Mouse (Mus musculus) lung, embryonic 15.5 days (tissue): ENCODE measurements around the gene Lamb1. TPM values are rescaled to one million over a fixed set of nuclear protein-coding genes. Genes with fewer than 3 reads are reported as not detected.

Experiments
- ATAC-seq: fragments of 200-750 bp; cut with Nextera tagmentation; 2 replicates; pipeline ENCODE4 v1.8.0; 2017; ENCODE audit warnings: moderate number of reproducible peaks, borderline replicate concordance; ENCODE audit not compliant: low FRiP score, low TSS enrichment; ENCODE audit errors: extremely low read depth
- H3K27ac ChIP-seq: fragments of 300-500 bp; sonication (generic); 2 replicates; pipeline ENCODE4 v1.5.1; 2015; ENCODE audit warnings: moderate library complexity, mild to moderate bottlenecking, inconsistent platforms
- H3K27me3 ChIP-seq: fragments of 300-500 bp; sonication (generic); 2 replicates; pipeline ENCODE4 v1.6.1; 2015; ENCODE audit warnings: inconsistent platforms
- H3K36me3 ChIP-seq: fragments of 300-500 bp; sonication (generic); 2 replicates; pipeline ENCODE4 v1.6.1; 2015; ENCODE audit warnings: inconsistent platforms
- H3K4me1 ChIP-seq: fragments of 300-500 bp; sonication (generic); 2 replicates; pipeline ENCODE4 v1.6.1; 2015; ENCODE audit warnings: inconsistent platforms
- H3K4me2 ChIP-seq: fragments of 300-500 bp; sonication (generic); 2 replicates; pipeline ENCODE4 v1.6.1; 2015; ENCODE audit warnings: inconsistent platforms, mild to moderate bottlenecking, moderate library complexity
- H3K4me3 ChIP-seq: fragments of 300-500 bp; sonication (generic); 2 replicates; pipeline ENCODE4 v1.5.1; 2015; ENCODE audit warnings: mild to moderate bottlenecking, inconsistent platforms
- H3K9ac ChIP-seq: fragments of 300-500 bp; sonication (generic); 2 replicates; pipeline ENCODE4 v1.6.1; 2015; ENCODE audit warnings: inconsistent platforms
- H3K9me3 ChIP-seq: fragments of 300-500 bp; sonication (generic); 2 replicates; pipeline ENCODE4 v1.6.1; 2016; ENCODE audit warnings: inconsistent platforms
- WGBS: fragments of 180-500 bp; shearing (Covaris S2); methylation state at CpG from one replicate; pipeline ENCODE4 v1.1.7; 2015; 5-methylcytosine and 5-hydroxymethylcytosine counted together
- polyA plus RNA-seq: library from polyadenylated mRNA; unstranded; fragments of >200 nt; fragmentation: Nextera tagmentation; extraction: Ambion mirVana; gene quantifications from 2 replicates; pipeline ENCODE4 v1.2.1, GENCODE M21; 2015

Lamb1 gene
- 111 and 118 TPM in 2 replicates for polyA plus RNA-seq

DNA sequence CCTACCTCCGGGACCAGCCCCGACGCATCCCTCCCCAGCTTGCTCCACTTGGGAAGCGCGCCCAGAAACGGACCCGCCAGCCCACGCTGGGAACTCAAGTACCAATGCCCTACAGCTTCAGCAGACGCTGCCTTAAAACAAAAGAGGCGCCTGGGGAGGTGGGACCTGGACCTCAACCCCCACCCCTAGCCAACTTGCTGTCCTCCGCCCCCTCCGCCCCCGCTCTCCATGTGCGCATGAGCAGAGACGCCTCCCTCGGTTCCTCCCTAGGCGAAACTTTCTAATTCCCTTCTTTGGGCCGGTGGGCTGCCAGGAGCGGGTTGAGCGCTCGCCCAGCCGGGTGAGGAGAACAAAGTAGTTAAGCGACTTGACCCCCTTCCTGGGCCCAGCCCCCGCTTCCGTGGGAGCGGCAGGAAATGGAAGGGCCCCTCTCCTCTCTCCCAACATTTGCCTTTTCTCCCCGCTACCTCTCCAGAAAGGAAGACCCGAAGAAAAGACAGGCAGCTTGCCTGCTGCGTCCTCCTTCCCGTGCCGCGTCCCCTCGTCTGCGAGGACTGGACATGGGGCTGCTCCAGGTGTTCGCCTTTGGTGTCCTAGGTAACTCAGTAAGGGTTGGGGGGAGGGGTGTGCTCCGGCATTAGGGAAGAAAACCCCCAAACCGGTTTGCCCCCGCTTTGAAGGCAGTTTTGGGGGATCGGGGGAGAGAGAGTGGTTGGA lies at the start of gene Lamb1:
Gene Lamb1 (plus strand): TSS at position 230 of the 717 bp plus-strand sequence.
- ATAC-seq = peak; percentile 79
- Histone ChIP-seq H3K27me3 (no peaks in the 10 kb centered on the region), H3K36me3 (peaks cover 10% of the 10 kb centered on the region; the same call in 1 of the 2 replicates), H3K4me3 (peak within 1 kb of the TSS; percentile 60), H3K9me3 (no peaks in the 10 kb centered on the region), H3K4me2 (peak within 1 kb of the TSS; percentile 66), H3K27ac (peak within 1 kb of the TSS; percentile 89), H3K9ac (peak within 1 kb of the TSS; percentile 61), H3K4me1 (peaks cover 47% of the 10 kb centered on the region)
- 0% methylated on average over 39 of the region's 39 CpGs for WGBS

DNA sequence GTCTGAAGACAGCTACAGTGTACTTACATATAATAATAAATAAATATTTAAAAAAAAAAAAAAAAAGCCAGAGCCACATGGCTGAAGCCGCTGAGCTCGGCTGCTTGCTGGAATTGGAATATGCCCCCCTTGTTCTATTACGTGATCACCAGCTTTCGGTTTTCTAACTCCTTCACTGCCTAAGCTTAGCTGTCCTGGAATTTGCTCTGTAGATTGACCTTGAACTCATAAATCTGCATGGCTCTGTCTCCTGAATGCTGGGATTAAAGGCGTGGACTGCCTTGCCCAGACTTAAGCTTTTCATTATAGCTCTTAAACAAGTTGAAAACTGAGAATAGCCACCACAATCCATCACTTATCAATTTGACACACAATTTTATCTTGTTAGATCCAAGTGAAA lies 47.8 kb upstream of the Lamb1 start:
- peaks cover 32% of the 10 kb centered on the region for H3K4me1 ChIP-seq
- H3K4me3 ChIP-seq = no peak overlapping the region
- ATAC-seq = no peak
- no peak overlapping the region for H3K9ac ChIP-seq
- no peaks in the 10 kb centered on the region for H3K27me3 ChIP-seq
- H3K36me3 ChIP-seq = no peaks in the 10 kb centered on the region
- no peak overlapping the region for H3K4me2 ChIP-seq
- H3K27ac ChIP-seq = no peak overlapping the region
- no peaks in the 10 kb centered on the region for H3K9me3 ChIP-seq
- 73% methylated on average over 5 of the region's 5 CpGs for WGBS

DNA sequence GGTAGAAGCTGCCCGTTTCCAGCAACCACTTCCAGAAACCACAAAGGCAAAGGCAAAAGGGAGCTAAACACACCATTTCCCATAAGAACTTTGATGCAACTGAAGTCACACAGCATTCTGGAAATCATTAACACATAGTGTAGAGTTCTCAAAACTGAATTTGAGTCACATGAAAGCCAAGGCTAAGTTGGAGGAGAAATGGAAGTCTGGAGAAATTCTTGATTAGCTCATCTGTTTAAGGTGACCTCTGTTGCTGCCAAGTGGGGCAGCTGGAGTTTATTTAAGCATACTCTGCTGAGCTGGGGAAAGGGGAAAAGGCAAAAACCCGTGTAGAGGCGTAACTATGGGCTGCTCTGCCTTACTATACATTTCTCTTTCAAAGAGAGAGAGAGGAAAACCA lies 46.3 kb upstream of the Lamb1 start:
- Histone ChIP-seq H3K36me3 (no peaks in the 10 kb centered on the region), H3K4me1 (peaks cover 32% of the 10 kb centered on the region), H3K4me2 (no peak overlapping the region), H3K9me3 (no peaks in the 10 kb centered on the region), H3K27me3 (no peaks in the 10 kb centered on the region), H3K27ac (peak overlapping the region; percentile 63), H3K4me3 (no peak overlapping the region), H3K9ac (no peak overlapping the region)
- peak; percentile 63 for ATAC-seq
- 24% methylated on average over 3 of the region's 3 CpGs for WGBS

DNA sequence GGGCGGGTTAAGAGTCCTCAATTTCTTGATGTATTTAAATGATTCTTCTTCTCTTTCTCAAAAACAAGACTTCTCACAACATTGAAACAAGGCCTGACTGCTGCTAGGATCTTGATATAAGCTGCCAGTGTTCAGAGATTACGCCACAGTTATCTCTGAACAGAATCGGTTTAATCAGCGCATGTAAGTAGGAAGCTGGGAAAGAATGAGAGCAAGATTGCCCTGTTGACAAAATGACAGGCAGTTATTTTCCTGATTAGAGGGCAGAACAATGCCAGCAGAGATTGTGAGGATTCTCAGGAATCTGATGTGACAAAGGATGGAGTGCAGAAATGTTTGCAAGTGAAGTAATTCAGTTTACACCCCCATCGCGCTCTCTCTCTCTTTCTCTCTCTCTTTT lies 43.5 kb upstream of the Lamb1 start:
- H3K4me2 ChIP-seq = no peak overlapping the region
- peaks cover 22% of the 10 kb centered on the region for H3K4me1 ChIP-seq
- no peaks in the 10 kb centered on the region for H3K36me3 ChIP-seq
- no peaks in the 10 kb centered on the region for H3K27me3 ChIP-seq
- WGBS = 65% methylated on average over 6 of the region's 6 CpGs
- no peak for ATAC-seq
- H3K9ac ChIP-seq = no peak overlapping the region
- H3K27ac ChIP-seq = no peak overlapping the region
- H3K4me3 ChIP-seq = no peak overlapping the region
- no peaks in the 10 kb centered on the region for H3K9me3 ChIP-seq

DNA sequence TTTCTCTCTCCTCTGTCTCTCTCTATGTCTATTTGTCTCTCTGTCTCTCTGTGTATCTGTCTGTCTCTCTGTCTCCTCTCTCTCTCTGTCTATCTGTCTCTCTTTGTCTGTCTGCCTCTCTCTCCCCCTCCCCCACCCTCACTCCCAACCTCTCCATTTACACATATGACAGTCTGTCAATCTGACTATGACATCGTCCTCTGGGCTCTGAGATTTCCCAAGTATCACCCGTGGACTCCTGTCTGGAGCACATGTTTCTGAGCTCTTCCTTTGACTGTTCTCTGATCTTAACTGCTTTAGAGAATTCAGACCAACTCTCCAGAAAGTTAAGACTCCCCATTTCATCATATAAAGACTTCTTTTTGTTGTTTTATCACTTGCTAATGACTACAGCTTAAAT lies 42.8 kb upstream of the Lamb1 start:
- Histone ChIP-seq H3K4me2 (no peak overlapping the region), H3K4me3 (no peak overlapping the region), H3K27ac (no peak overlapping the region), H3K9ac (no peak overlapping the region), H3K4me1 (peaks cover 23% of the 10 kb centered on the region), H3K9me3 (no peaks in the 10 kb centered on the region), H3K36me3 (no peaks in the 10 kb centered on the region), H3K27me3 (no peaks in the 10 kb centered on the region)
- no peak for ATAC-seq
- WGBS = 32% methylated on average over 2 of the region's 2 CpGs

DNA sequence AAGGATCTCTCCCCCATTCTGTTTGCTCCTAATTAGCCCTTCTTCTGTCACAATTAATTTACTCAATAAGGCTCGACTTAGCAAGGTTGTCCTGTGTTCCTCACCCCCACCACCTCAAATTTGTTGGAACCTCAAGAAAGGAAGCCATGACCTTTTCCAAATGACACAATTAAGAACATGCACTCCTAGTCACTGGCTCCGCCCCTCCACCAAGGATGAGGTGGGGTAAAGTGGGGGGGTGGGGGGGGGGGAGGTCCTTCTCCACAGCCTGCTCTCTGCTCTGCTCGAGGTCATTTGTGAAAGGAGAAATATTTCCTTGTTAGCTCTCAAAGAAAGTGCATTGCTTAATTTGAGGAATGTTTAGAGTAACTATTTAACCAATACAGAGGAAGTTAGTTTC lies 42.3 kb upstream of the Lamb1 start:
- 32% methylated on average over 3 of the region's 3 CpGs for WGBS
- Histone ChIP-seq H3K4me2 (no peak overlapping the region), H3K27me3 (no peaks in the 10 kb centered on the region), H3K36me3 (no peaks in the 10 kb centered on the region), H3K4me3 (no peak overlapping the region), H3K4me1 (peaks cover 25% of the 10 kb centered on the region), H3K9me3 (no peaks in the 10 kb centered on the region), H3K27ac (no peak overlapping the region), H3K9ac (no peak overlapping the region)
- peak; percentile 24; the same call in 1 of the 2 replicates for ATAC-seq

DNA sequence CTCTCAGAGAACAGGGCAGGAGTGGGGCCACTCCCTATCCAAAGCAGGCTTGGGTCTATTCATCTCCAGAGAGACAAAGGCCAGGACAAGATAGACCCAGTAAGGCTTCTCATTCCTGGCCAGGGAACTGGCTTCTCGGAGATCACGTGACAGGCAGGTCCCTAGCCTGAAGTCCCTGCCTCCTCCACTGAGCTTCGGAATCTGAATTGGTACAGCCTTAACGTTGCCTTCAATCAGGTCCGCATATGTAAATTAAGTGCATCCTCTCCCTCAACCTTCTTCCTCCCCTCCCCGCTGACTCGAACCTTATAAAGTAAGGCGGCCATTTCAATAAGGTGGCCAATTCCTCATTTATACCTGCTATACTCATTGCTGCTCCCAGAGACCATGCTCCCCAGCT lies 39.6 kb upstream of the Lamb1 start:
- no peaks in the 10 kb centered on the region for H3K27me3 ChIP-seq
- H3K4me1 ChIP-seq = peaks cover 17% of the 10 kb centered on the region
- no peaks in the 10 kb centered on the region for H3K9me3 ChIP-seq
- no peaks in the 10 kb centered on the region for H3K36me3 ChIP-seq
- no peak overlapping the region for H3K27ac ChIP-seq
- no peak overlapping the region for H3K9ac ChIP-seq
- no peak overlapping the region for H3K4me3 ChIP-seq
- no peak overlapping the region for H3K4me2 ChIP-seq
- no peak for ATAC-seq
- WGBS = 62% methylated on average over 8 of the region's 8 CpGs

DNA sequence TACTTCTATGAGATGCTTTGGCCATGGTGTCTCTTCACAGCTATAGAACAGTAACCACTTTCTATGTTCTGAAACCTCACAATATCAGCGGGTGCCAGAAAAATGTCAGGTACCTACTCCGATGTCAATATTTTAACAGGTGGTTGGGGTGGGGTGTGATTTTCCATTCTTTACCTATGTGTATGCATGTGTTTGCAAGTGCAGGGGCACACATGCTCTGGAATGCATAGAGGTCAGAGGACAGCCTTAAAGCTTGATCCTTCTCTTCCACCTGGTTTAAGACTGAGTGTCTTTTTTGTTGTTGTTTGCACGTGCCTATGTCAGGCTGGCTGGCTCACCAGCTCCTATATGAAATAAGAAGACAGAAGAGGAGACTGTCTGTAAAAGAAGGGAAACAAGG lies 37.9 kb upstream of the Lamb1 start:
- WGBS = 58% methylated on average over 3 of the region's 3 CpGs
- Histone ChIP-seq H3K4me3 (no peak overlapping the region), H3K36me3 (no peaks in the 10 kb centered on the region), H3K4me1 (peaks cover 12% of the 10 kb centered on the region), H3K9ac (no peak overlapping the region), H3K27me3 (no peaks in the 10 kb centered on the region), H3K4me2 (no peak overlapping the region), H3K27ac (0 out of 2 replicates have a peak overlapping the region, but pooled peaks have one; percentile 3), H3K9me3 (no peaks in the 10 kb centered on the region)
- ATAC-seq = peak; percentile 35; the same call in 1 of the 2 replicates

DNA sequence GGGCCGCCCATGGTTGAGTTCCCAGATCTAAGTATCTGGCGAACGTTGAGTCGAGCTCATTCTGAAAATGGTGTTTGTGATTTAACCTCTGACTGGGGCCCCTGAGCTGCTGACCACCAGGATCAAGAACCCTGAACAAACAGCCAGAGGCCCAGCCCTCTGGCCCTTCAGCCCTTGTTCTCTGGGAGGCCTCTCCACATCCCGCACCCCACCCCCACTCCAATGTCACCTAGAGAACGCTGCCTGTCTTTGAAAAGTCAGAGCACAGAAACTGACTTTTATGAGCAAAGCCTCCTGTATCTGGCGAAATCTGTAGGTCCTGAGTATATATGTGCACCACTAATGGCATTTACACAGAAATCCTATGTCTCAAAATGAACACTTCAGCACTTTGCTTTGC lies 36.2 kb upstream of the Lamb1 start:
- H3K27me3 ChIP-seq = no peaks in the 10 kb centered on the region
- ATAC-seq = no peak
- no peak overlapping the region for H3K4me3 ChIP-seq
- H3K4me2 ChIP-seq = no peak overlapping the region
- H3K9ac ChIP-seq = no peak overlapping the region
- 0 out of 2 replicates have a peak, but pooled peaks cover 3% of the 10 kb centered on the region for H3K4me1 ChIP-seq
- no peaks in the 10 kb centered on the region for H3K36me3 ChIP-seq
- H3K27ac ChIP-seq = no peak overlapping the region
- H3K9me3 ChIP-seq = no peaks in the 10 kb centered on the region
- WGBS = 40% methylated on average over 7 of the region's 7 CpGs

DNA sequence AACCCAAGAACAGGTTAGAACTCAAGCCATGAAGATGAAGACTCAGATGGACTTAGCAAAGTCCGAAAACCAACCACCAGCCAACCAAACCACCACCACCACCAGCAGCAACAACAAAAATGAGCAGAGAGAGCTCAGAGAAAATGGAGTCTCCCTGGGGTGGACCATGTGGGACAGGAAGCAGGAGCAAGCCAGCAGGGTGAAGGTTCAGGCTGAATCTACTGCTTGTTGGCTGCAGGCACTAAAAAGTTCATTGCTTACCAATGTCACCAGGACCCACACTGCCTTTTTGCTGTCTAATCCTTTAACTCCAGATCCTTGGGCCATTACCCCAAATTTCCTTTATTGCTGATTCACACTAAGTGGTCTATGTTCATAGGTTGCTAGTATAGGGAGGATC lies 32.4 kb upstream of the Lamb1 start:
- H3K9ac ChIP-seq = no peak overlapping the region
- H3K27ac ChIP-seq = no peak overlapping the region
- no peaks in the 10 kb centered on the region for H3K27me3 ChIP-seq
- H3K36me3 ChIP-seq = no peaks in the 10 kb centered on the region
- no peak overlapping the region for H3K4me2 ChIP-seq
- no peak for ATAC-seq
- no peaks in the 10 kb centered on the region for H3K9me3 ChIP-seq
- peaks cover 8% of the 10 kb centered on the region for H3K4me1 ChIP-seq
- WGBS = 97% methylated on average over 1 of the region's 1 CpGs
- no peak overlapping the region for H3K4me3 ChIP-seq

DNA sequence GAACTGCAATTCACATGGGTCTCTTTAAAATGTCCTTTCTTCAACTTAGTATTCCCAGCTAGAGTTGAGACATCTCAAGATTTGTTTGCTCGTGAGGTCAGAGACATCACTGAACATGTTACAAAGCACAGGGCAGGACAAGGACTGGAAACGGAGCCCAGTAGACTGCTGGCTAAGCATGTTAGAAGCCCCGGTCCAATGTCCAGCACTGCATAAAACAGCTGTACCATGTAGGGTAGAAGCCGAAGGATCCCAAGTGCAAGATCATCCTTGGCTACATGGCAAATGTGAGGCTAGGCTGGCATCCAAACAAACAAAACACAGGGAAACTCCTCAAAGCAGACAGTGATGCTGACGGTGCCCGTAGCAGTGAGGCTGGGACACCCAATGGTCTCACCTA lies 30.0 kb upstream of the Lamb1 start:
- Histone ChIP-seq H3K4me3 (no peak overlapping the region), H3K4me2 (no peak overlapping the region), H3K36me3 (no peaks in the 10 kb centered on the region), H3K4me1 (peaks cover 8% of the 10 kb centered on the region), H3K27ac (no peak overlapping the region), H3K9me3 (no peaks in the 10 kb centered on the region), H3K27me3 (no peaks in the 10 kb centered on the region), H3K9ac (no peak overlapping the region)
- 85% methylated on average over 6 of the region's 6 CpGs for WGBS
- ATAC-seq = no peak

DNA sequence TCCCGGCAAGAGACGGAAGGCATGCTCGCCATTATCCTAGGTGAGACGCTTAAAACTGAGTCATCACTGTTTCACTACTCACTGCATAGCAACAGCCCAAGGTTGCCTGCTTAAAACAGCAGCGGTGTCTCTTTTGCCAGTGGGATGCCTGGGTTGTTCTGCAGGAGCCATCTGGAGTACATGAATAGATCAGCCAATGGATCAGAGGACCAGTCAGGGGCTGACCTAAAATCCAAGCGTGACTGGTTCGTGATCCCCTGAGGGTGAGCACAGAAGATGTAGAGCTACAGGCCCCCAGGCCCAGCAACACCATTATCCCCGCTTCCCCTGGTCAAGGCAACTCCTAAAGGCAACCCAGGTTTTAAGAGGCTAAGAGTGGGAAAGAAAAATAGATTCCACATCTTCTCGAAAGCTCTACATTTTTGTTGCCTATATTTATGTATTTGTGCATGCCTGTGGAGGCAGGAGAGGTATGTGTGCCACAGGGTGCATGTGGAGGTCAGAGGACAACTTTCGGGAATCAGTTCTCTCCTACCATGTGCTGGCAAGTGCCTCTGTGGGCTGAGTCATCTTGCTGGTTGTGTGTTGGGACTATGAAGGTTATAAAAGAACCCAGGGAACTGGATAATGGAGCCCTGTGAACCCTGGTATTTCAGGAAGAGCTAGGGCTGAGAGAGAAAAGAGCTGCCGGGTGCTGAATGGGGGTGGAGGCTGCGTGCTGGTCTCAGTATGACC lies 28.0 kb upstream of the Lamb1 start:
- WGBS = 67% methylated on average over 12 of the region's 12 CpGs
- Histone ChIP-seq H3K4me2 (no peak overlapping the region), H3K27ac (no peak overlapping the region), H3K9me3 (no peaks in the 10 kb centered on the region), H3K9ac (no peak overlapping the region), H3K4me3 (no peak overlapping the region), H3K36me3 (no peaks in the 10 kb centered on the region), H3K27me3 (no peaks in the 10 kb centered on the region), H3K4me1 (peaks cover 8% of the 10 kb centered on the region)
- ATAC-seq = no peak
